In genomic region chr6:135542356-135542755, GRCm38 (mm10) we compare ENCODE assay signal across 14 mouse cellular contexts.
"Had no signal": no experiment of that assay in that cellular context is flagged by ENCODE, and none has a peak within 500 bp of the region (broad histone marks: within the 10 kb centered on the region; RNA-seq: fewer than 3 reads in every experiment).

No protein-coding gene starts in this region.

- H3K9ac ChIP-seq: limb, embryonic 13.5 days; liver, embryonic 15.5 days; lung, embryonic 14.5 days; midbrain, embryonic 12.5 days; neural tube, embryonic 15.5 days had no signal

- H3K27me3 ChIP-seq: liver, embryonic 15.5 days; midbrain, embryonic 12.5 days; neural tube, embryonic 15.5 days had no signal

- H3K9me3 ChIP-seq: limb, embryonic 13.5 days; liver, embryonic 15.5 days; midbrain, embryonic 12.5 days; neural tube, embryonic 15.5 days had no signal

- H3K4me3 ChIP-seq: limb, embryonic 13.5 days; liver, embryonic 15.5 days; midbrain, embryonic 12.5 days; myocyte; neural tube, embryonic 15.5 days had no signal

- ATAC-seq: inflammation-experienced regulatory T-cells, adult 6 months; intestine, postnatal 0 days had no signal

- H3K4me1 ChIP-seq: liver, embryonic 15.5 days had no signal

- H3K36me3 ChIP-seq: limb, embryonic 13.5 days; liver, embryonic 15.5 days; midbrain, embryonic 12.5 days; neural tube, embryonic 15.5 days had no signal

- H3K27ac ChIP-seq: limb, embryonic 13.5 days; liver, embryonic 15.5 days; midbrain, embryonic 12.5 days; neural tube, embryonic 15.5 days; stomach, postnatal 0 days had no signal

- DNase-seq: lung, embryonic 14.5 days; lung, postnatal 10 days; lung, postnatal 4 days; right cerebral cortex, adult 18-20 months; thymus, postnatal 4 days had no signal

- H3K4me2 ChIP-seq: limb, embryonic 13.5 days; liver, embryonic 11.5 days; liver, embryonic 15.5 days; lung, embryonic 14.5 days; midbrain, embryonic 12.5 days; neural tube, embryonic 15.5 days had no signal
